Mouse (Mus musculus) lung, embryonic 14.5 days (tissue): ENCODE measurements around the gene Stat5a. TPM values are rescaled to one million over a fixed set of nuclear protein-coding genes. Genes with fewer than 3 reads are reported as not detected.

Source experiments
- ATAC-seq: fragments of 200-750 bp; cut with Nextera tagmentation; 2 replicates; pipeline ENCODE4 v1.8.0; 2017; ENCODE audit warnings: mild to moderate bottlenecking, moderate TSS enrichment, moderate library complexity; ENCODE audit not compliant: insufficient read depth
- DNase-seq: peaks from one replicate; pipeline ENCODE4 v3.0.0-alpha.2; 2015
- H3K27ac ChIP-seq: fragments of 300-500 bp; sonication (generic); 2 replicates; pipeline ENCODE4 v1.5.1; 2014; ENCODE audit warnings: low read depth, mild to moderate bottlenecking, moderate library complexity
- H3K27me3 ChIP-seq: fragments of 300-500 bp; sonication (generic); 2 replicates; pipeline ENCODE4 v1.6.1; 2014; ENCODE audit warnings: low read length, control low read depth; ENCODE audit not compliant: insufficient read depth
- H3K36me3 ChIP-seq: fragments of 300-500 bp; sonication (generic); 2 replicates; pipeline ENCODE4 v1.6.1; 2014; ENCODE audit warnings: control low read depth; ENCODE audit not compliant: insufficient read depth
- H3K4me1 ChIP-seq: fragments of 300-500 bp; sonication (generic); 2 replicates; pipeline ENCODE4 v1.6.1; 2014; ENCODE audit warnings: antibody characterized with exemption, control low read depth; ENCODE audit not compliant: insufficient read depth
- H3K4me2 ChIP-seq: fragments of 300-500 bp; sonication (generic); 2 replicates; pipeline ENCODE4 v1.6.1; 2014; ENCODE audit warnings: mild to moderate bottlenecking
- H3K4me3 ChIP-seq: fragments of 300-500 bp; sonication (generic); 2 replicates; pipeline ENCODE4 v1.5.1; 2014; ENCODE audit warnings: low read depth, low read length
- H3K9ac ChIP-seq: fragments of 300-500 bp; sonication (generic); 2 replicates; pipeline ENCODE4 v1.6.1; 2014
- H3K9me3 ChIP-seq: fragments of 300-500 bp; sonication (generic); 2 replicates; pipeline ENCODE4 v1.6.1; 2016; ENCODE audit warnings: low read depth, low read length, control low read depth
- CTCF ChIP-seq: IDR thresholded peaks from 2 replicates; pipeline ENCODE4 v1.5.1; 2016; ENCODE audit warnings: antibody characterized with exemption, low read depth
- WGBS: fragments of 180-500 bp; shearing (Covaris S2); extraction: QIAGEN DNeasy Blood & Tissue Kit; methylation state at CpG from one replicate; pipeline ENCODE4 v1.1.7; 2014; 5-methylcytosine and 5-hydroxymethylcytosine counted together
- polyA plus RNA-seq: library from polyadenylated mRNA; unstranded; fragments of >200 nt; fragmentation: Nextera tagmentation; extraction: Ambion mirVana; gene quantifications from 2 replicates; pipeline ENCODE4 v1.2.1, GENCODE M21; 2014

Gene Stat5a
- polyA plus RNA-seq, 1 experiment from 2014 or later, result 5.8 TPM

- Histone ChIP-seq H3K4me3 (no peak overlapping the region), H3K36me3 (no peaks in the 10 kb centered on the region), H3K27ac (no peak overlapping the region), H3K9ac (no peak overlapping the region), H3K27me3 (no peaks in the 10 kb centered on the region), H3K4me2 (no peak overlapping the region), H3K9me3 (no peaks in the 10 kb centered on the region), H3K4me1 (peaks cover 13% of the 10 kb centered on the region)
- no peak for TF ChIP-seq CTCF
- DNase-seq (no peak), ATAC-seq (no peak)
- 80% methylated on average over 6 of the region's 6 CpGs for WGBS
Measured at GRCm38 (mm10) chr11:100845793-100846192, 13.4 kb upstream of the Stat5a start.

- H3K4me2 ChIP-seq, result peak overlapping the region; percentile 89
- ATAC-seq (no peak), DNase-seq (no peak)
- WGBS, result 92% methylated on average over 4 of the region's 4 CpGs
- TF ChIP-seq CTCF, result no peak
- no peaks in the 10 kb centered on the region for H3K9me3 ChIP-seq
- H3K36me3 ChIP-seq, result no peaks in the 10 kb centered on the region
- no peak overlapping the region for H3K9ac ChIP-seq
- H3K4me1 ChIP-seq, result peaks cover 20% of the 10 kb centered on the region
- H3K27me3 ChIP-seq, result no peaks in the 10 kb centered on the region
- no peak overlapping the region for H3K4me3 ChIP-seq
- no peak overlapping the region for H3K27ac ChIP-seq
Measured at GRCm38 (mm10) chr11:100847572-100847971, 11.6 kb upstream of the Stat5a start.

DNA sequence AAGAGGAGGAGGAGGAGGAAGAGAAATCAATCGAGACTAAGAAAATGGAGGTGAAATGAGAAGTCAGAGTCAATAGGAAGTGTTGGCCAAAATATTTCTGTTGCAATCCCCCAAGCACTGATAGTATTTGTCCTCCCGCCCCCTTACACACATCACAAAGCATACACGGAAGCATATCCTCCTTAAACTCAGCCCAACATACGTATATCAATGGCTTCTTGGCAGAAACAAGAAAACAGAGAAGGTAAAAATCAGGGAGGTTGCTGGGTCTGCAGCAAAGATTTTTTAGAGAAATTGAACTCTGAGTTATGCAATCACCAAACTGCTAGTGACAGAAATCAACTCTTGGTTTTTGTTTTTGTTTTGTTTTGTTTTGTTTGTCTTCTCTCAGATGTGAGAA lies 11.1 kb upstream of the Stat5a start:
- WGBS, result 46% methylated on average over 4 of the region's 4 CpGs
- peaks cover 20% of the 10 kb centered on the region for H3K4me1 ChIP-seq
- no peak overlapping the region for H3K9ac ChIP-seq
- peak overlapping the region; percentile 89 for H3K4me2 ChIP-seq
- H3K9me3 ChIP-seq, result no peaks in the 10 kb centered on the region
- no peaks in the 10 kb centered on the region for H3K36me3 ChIP-seq
- TF ChIP-seq CTCF, result no peak
- H3K27me3 ChIP-seq, result no peaks in the 10 kb centered on the region
- ATAC-seq (no peak), DNase-seq (no peak)
- no peak overlapping the region for H3K4me3 ChIP-seq
- H3K27ac ChIP-seq, result no peak overlapping the region

- H3K4me2 ChIP-seq, result peak overlapping the region; percentile 89
- no peaks in the 10 kb centered on the region for H3K27me3 ChIP-seq
- 0 out of 2 replicates have a peak overlapping the region, but pooled peaks have one; percentile 94 for H3K9ac ChIP-seq
- ATAC-seq (no peak), DNase-seq (peak; percentile 51)
- H3K9me3 ChIP-seq, result no peaks in the 10 kb centered on the region
- H3K4me3 ChIP-seq, result peak overlapping the region; percentile 95
- H3K27ac ChIP-seq, result 0 out of 2 replicates have a peak overlapping the region, but pooled peaks have one; percentile 4
- 45% methylated on average over 6 of the region's 6 CpGs for WGBS
- peaks cover 20% of the 10 kb centered on the region for H3K4me1 ChIP-seq
- H3K36me3 ChIP-seq, result no peaks in the 10 kb centered on the region
- no peak for TF ChIP-seq CTCF
Measured at GRCm38 (mm10) chr11:100848789-100849379, 10.3 kb upstream of the Stat5a start.

DNA sequence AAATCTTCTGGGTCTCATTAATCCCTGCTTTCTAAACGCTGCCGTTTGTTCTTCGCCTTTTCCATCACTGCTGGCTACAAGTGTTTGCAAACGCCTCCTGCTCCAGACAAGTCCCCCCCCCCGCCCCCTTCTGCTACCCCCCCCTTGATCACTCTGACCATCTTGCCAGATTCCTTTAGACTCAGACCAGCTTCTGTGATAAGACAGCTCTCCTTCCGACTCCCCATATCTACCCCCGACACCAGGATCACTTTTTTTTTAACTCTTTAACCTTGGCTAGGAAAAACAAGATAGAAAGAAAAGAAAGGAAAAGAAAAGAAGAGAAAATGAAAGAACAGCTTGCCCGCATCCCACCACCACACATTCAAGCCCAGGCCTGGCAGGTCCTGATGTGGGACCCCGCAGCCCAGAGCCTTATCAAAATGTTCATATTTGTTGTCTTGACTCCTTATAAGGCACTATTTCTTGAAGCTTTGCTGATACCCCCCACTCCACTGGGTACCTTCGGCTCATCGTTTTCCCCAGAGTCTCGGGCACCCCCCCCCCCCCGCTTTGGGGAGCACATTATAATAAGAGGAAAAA lies 9.6 kb upstream of the Stat5a start:
- DNase-seq (peak; percentile 29), ATAC-seq (0 out of 2 replicates have a peak, but pooled peaks have one; percentile 2)
- H3K9ac ChIP-seq, result peak overlapping the region; percentile 94
- H3K9me3 ChIP-seq, result no peaks in the 10 kb centered on the region
- H3K27me3 ChIP-seq, result no peaks in the 10 kb centered on the region
- H3K4me3 ChIP-seq, result peak overlapping the region; percentile 95
- H3K4me2 ChIP-seq, result peak overlapping the region; percentile 89
- H3K36me3 ChIP-seq, result no peaks in the 10 kb centered on the region
- peak overlapping the region; percentile 85 for H3K27ac ChIP-seq
- no peak for TF ChIP-seq CTCF
- under 1% methylated on average over 13 of the region's 13 CpGs for WGBS
- H3K4me1 ChIP-seq, result peaks cover 20% of the 10 kb centered on the region

- Histone ChIP-seq H3K27me3 (no peaks in the 10 kb centered on the region), H3K9me3 (no peaks in the 10 kb centered on the region), H3K9ac (peak within 1 kb of the TSS; percentile 94), H3K4me2 (peak within 1 kb of the TSS; percentile 89), H3K4me1 (peaks cover 20% of the 10 kb centered on the region), H3K36me3 (no peaks in the 10 kb centered on the region), H3K27ac (peak within 1 kb of the TSS; percentile 85), H3K4me3 (peak within 1 kb of the TSS; percentile 95)
- WGBS, result under 1% methylated on average over 103 of the region's 104 CpGs
- DNase-seq (peak; percentile 91), ATAC-seq (peak; percentile 81)
- TF ChIP-seq CTCF, result no peak
Measured at GRCm38 (mm10) chr11:100850038-100850777, 8.9 kb upstream of the Stat5a start, which contains the start of gene Stat5b. TSS of gene Stat5b (minus strand) at chr11:100850724.
